Mouse (Mus musculus): Measurements from ENCODE around the gene Il13. TPM values are rescaled to one million over a fixed set of nuclear protein-coding genes. Genes with fewer than 3 reads are reported as not detected.
A peak's percentile ranks its signal among the peaks of the same experiment; 100 is the strongest.

Il13 gene
- polyA plus RNA-seq, 1 experiment from 2014 or later, result not detected

DNA sequence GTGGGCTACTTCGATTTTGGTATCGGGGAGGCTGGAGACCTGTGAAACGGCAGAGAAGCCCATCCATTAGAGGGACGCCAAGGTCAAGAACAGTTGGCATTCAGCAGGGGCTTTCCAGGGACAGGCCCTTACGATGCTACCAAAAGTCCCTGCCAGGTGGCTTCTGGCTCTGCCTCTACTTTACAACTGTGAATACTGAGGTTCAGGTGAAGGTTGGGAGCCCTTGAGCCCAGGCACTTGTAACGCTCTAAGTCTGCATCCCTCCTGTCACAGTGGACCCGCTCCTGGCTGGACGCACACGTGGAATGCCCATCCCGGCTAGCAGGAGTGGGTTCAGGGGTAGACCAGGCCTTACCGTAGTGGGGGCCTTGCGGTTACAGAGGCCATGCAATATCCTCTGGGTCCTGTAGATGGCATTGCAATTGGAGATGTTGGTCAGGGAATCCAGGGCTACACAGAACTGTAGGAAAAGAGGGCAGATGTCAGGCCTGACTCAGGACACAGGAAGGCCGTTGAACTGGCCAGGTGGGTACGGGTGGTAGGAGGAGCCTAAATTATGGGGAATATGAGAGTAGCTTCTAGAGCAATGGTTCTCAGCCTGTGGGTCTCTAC, 2.3 kb downstream of the Il13 start:
- POLR2A ChIA-PET, result no interaction called here

DNA sequence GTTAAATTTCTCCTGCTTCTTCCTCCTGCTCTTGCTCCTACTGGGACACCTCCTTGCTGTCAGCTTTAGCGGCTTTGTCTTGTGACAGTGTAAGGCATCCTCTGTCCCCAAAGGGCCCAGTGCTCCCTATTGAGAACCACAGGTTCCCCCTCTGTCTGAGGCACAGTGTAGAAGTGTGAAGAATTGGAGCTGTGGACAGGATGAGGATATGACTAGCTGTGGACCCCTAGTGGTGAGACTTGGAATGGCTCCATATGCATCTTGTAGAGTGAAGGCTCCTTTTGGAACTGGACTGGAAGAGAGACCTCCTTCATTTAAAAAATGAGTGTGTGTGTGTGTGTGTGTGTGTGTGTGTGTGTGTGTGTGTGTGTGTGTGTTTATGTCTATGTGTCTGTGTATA, 6.6 kb downstream of the Il13 start:
- H3K27me3 ChIP-seq, result no peaks in the 10 kb centered on the region
- CTCF ChIA-PET, result interaction anchor here (0.7 to 1.9 kb wide), 16 partner anchors 9 to 222 kb away, joined by 3 to 7 read pairs (median 4); partner anchors contain the start of gene Gm9837
- peak; percentile 15 for DNase-seq (ENCODE audit: low read depth, low spot score)
- peak; percentile 58 for ATAC-seq
- peak; percentile 88 for TF ChIP-seq CTCF (IDR thresholded peaks at IDR 0.05)
- POLR2A ChIA-PET, result interaction anchor here (0.6 to 1.2 kb wide), 2 partner anchors 8 to 20 kb away, joined by 4 to 5 read pairs; no protein-coding TSS in a partner anchor
- in situ Hi-C loops (cut with MboI; ENCODE audit: low pct_unique_long_range_greater_than_20kb), result loop anchor here (5.0 kb wide), 1 partner anchor 161 kb away; no protein-coding TSS in a partner anchor

More for the DNA sequence above, 2.3 kb downstream of the Il13 start:
- in situ Hi-C loops (cut with MboI; ENCODE audit: low pct_unique_long_range_greater_than_20kb), result no loop called here
- no peak for TF ChIP-seq CTCF (IDR thresholded peaks at IDR 0.05)
- DNase-seq (ENCODE audit: low read depth, low spot score) (no peak), ATAC-seq (peak; percentile 44)
- CTCF ChIA-PET, result no interaction called here
- H3K27me3 ChIP-seq, result peaks cover 4% of the 10 kb centered on the region

DNA sequence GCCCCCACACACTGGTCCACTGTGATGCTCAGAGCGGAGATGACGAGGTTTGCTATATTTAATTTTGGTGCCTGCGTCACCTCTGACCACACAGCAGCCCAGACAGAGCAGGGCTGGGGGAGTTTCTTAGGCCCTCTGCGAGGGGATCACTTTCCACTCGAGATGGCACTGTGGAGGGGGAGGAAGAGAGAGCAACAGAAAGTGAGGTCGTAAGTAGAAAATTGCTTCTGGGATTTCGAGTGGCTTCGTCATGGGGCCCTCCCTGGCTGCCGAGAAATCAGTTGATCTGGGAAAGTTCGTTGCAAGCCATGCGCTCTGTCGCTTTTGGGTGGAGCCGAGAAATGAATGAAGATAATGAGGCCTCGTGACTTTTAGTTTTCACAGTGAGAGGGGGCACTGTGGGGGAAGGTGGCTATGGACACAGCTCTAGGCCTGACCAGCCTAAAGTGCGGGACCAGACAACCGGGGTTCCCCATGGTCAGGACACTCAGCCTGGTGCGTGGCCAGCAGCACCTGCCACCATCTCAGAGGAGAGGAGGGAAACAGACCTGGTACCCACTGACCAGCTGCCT, 7.6 kb downstream of the Il13 start:
- no peak for TF ChIP-seq CTCF (IDR thresholded peaks at IDR 0.05)
- ATAC-seq, result no peak
- no peak for DNase-seq (ENCODE audit: low read depth, low spot score)
- CTCF ChIA-PET, result interaction anchor here (1.0 to 1.7 kb wide), 7 partner anchors 15 to 223 kb away, joined by 3 to 6 read pairs (median 4); no protein-coding TSS in a partner anchor
- POLR2A ChIA-PET, result no interaction called here
- in situ Hi-C loops (cut with MboI; ENCODE audit: low pct_unique_long_range_greater_than_20kb), result loop anchor here (5.0 kb wide), 1 partner anchor 160 kb away; no protein-coding TSS in a partner anchor
- no peaks in the 10 kb centered on the region for H3K27me3 ChIP-seq

DNA sequence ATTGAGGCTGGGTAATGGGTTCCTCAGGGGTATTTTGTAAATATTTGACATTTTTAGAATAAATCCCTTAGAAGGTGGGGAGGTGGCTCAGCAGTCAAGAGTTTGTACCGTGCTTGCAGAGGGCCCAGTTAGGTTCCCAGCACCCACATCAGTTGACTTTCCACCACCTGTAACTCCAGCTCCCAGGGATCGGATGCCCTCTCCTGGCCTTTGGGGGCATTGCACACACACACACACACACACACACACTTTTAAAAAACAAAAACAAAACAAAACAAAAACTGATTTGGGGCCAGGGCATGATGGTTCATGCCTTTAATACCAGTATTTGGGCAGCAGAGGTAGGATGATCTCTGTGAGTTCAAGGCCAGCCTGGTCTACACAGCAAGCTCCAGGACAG, 10.4 kb downstream of the Il13 start:
- no peaks in the 10 kb centered on the region for H3K27me3 ChIP-seq
- DNase-seq (ENCODE audit: low read depth, low spot score) (no peak), ATAC-seq (no peak)
- ChIA-PET POLR2A (interaction anchor here (0.6 kb wide), 1 partner anchor 162 kb away, joined by 3 read pairs; no protein-coding TSS in a partner anchor), CTCF (no interaction called here)
- no peak for TF ChIP-seq CTCF (IDR thresholded peaks at IDR 0.05)
- in situ Hi-C loops (cut with MboI; ENCODE audit: low pct_unique_long_range_greater_than_20kb), result no loop called here

DNA sequence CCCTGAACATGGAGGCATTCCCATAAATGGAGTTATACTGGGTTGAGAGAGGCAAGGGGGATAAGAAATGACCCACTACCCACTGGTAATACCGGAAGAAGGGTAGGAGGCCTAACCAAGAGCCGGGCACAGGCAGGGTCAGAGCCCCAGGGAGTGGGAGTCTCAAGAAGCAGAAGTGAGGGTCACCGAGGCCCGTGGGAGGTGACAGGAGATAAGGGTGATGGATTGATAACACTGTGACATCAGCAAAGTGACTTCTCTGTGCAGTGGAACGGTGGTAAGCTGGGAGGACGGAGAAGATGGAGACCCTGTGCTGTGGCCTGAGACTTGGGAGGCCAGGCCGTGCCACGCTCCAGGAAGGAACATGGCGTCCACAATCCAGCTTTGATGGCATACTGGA, 10.9 kb downstream of the Il13 start:
- DNase-seq (ENCODE audit: low read depth, low spot score), result no peak
- CTCF ChIA-PET, result no interaction called here
- no peaks in the 10 kb centered on the region for H3K27me3 ChIP-seq
- ATAC-seq, result no peak
- in situ Hi-C loops (cut with MboI; ENCODE audit: low pct_unique_long_range_greater_than_20kb), result no loop called here
- no peak for TF ChIP-seq CTCF (IDR thresholded peaks at IDR 0.05)
- POLR2A ChIA-PET, result no interaction called here

DNA sequence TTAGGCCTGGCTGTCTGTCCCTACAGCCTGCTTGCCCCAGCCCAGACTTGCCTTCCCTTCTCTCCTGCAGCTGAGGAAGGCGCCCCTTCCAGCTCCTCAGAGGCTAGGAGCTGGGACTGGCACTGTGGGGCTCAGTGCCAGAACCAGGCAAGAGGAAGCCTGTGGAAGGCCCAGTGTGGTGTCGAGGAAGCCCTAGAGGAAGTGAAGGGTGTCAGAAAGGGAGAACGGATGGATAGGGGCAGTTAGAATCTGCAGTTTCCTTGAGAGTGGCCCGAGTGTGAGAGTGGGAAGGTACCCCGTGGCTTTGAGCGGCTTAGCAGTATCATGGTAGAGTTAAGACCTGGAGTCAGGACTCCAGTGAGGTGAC, 12.1 kb downstream of the Il13 start:
- ATAC-seq, result no peak
- POLR2A ChIA-PET, result interaction anchor here (0.5 kb wide), 1 partner anchor 56 kb away, joined by 4 read pairs; the partner anchor contains the start of gene Kif3a
- CTCF ChIA-PET, result no interaction called here
- no peaks in the 10 kb centered on the region for H3K27me3 ChIP-seq
- no peak for DNase-seq (ENCODE audit: low read depth, low spot score)
- TF ChIP-seq CTCF (IDR thresholded peaks at IDR 0.05), result no peak
- in situ Hi-C loops (cut with MboI; ENCODE audit: low pct_unique_long_range_greater_than_20kb), result no loop called here

DNA sequence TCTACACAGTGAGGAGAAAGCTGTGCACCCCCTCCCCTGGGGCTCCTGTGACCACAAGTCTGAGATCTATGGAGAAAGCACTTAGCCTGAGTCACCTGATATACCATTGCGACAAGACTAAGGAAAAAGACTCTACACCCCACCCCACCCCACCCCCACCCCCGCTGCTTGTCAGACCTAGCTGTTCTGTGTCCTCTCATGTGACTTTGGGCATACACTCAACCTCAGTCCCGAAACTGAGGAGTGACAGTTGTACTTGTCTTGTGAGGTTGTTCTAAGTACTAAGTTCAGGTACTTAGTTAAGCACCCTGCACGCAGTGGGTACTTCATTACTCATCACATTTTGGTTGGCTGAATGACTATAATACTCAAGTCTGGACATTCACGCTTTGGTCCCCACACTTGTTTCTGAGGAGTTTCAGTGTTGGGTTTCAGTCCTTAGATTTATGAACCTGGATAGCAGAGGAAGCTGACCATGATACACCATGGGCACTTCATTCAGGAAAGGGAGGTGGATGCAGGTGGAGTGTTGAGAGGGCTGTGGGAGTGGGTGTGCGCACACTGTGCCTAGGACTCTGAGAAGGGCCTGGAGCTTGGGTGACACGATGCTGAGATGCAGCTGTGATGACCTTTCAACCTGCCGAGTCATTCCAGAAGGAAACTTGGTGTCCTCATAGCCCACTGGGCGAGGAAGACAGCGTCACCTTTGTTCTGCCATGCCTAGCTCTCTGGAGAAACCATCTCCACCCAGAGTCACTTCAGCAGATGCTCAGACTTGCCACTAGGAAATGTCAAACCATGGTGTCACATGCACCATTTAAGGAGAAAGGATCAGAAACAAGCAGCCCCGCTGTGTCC, 12.7 kb downstream of the Il13 start:
- in situ Hi-C loops (cut with MboI; ENCODE audit: low pct_unique_long_range_greater_than_20kb), result no loop called here
- H3K27me3 ChIP-seq, result no peaks in the 10 kb centered on the region
- CTCF ChIA-PET, result no interaction called here
- TF ChIP-seq CTCF (IDR thresholded peaks at IDR 0.05), result no peak
- DNase-seq (ENCODE audit: low read depth, low spot score) (no peak), ATAC-seq (no peak)
- POLR2A ChIA-PET, result interaction anchor here (0.5 kb wide), 1 partner anchor 55 kb away, joined by 4 read pairs; the partner anchor contains the start of gene Kif3a

DNA sequence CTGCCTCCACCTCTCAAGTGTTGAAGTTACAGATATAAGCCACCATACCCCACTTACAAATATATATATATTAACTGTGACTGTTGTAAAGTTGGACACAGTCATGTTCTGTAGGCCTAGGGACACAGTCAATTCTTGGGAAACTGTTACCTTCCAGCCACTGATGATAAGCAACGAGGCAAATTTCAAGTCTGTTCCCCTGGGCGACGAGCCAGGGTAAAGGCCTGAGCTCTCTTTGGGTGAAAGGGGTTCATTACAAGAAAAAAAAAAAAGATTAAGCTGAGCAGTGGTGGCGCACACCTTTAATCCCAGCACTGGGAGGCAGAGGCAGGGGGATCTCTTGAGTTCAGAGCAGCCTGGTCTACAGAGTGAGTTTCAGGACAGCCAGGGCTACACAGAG, 14.4 kb downstream of the Il13 start:
- no peaks in the 10 kb centered on the region for H3K27me3 ChIP-seq
- in situ Hi-C loops (cut with MboI; ENCODE audit: low pct_unique_long_range_greater_than_20kb), result no loop called here
- no peak for TF ChIP-seq CTCF (IDR thresholded peaks at IDR 0.05)
- ChIA-PET CTCF (interaction anchor here (1.0 kb wide), 1 partner anchor 9 kb away, joined by 3 read pairs; no protein-coding TSS in a partner anchor), POLR2A (no interaction called here)
- no peak for ATAC-seq
- no peak for DNase-seq (ENCODE audit: low read depth, low spot score)

DNA sequence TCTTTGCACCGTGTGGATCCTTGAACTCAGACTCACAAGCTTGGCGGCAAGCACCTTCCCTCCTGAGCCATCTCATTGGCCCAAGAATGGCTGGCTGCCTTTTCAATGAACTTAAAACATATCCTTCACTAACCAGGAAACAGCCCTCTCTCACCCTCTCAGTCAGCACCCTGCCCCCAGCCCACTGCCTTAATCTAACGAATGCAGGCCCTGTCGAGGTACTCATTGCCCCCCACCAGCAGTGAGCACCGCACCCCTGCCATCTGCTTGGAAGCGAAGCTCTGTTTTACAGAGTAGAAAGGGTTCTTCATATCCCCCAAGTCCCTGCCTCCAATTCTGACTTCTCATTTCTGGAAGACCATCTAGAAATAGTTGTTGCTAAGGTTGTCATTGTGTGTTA, 15.1 kb downstream of the Il13 start:
- no peaks in the 10 kb centered on the region for H3K27me3 ChIP-seq
- TF ChIP-seq CTCF (IDR thresholded peaks at IDR 0.05), result no peak
- CTCF ChIA-PET, result interaction anchor here (1.0 kb wide), 1 partner anchor 9 kb away, joined by 3 read pairs; no protein-coding TSS in a partner anchor
- in situ Hi-C loops (cut with MboI; ENCODE audit: low pct_unique_long_range_greater_than_20kb), result no loop called here
- POLR2A ChIA-PET, result no interaction called here
- ATAC-seq, result no peak
- DNase-seq (ENCODE audit: low read depth, low spot score), result no peak

DNA sequence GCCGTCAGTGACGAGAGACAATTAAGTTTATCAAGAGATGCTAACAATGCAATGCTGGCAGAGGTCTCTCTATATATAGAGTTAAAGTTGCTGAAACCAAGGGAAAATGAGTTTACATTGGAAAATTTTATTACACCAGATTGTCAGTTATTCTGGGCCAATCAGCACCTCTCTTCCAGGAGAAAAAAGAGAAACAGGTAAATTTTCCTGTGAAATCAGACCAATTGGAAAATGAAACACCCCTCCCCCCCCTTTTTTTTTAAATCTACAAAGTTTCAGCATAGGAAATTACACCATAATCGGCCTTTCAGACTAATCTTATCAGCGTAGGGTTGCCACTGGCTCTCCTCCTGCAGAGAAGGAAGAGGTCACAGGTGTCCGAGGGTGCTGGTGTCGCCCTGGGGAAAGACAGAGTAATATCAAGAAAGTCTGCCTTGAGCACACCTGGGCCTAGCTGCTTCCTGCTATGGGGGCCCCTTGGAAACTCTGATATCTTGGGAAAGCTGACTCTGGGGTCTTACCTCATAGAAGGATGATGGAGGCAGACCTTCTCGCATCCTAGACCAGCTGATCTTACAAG, 15.8 kb downstream of the Il13 start, which contains the start of gene Il4:
Gene Il4, minus strand, starts transcription at position 51 of the 580 bp plus-strand sequence.
- POLR2A ChIA-PET, result interaction anchor here (0.6 kb wide), 2 partner anchors 47 to 1130 kb away, joined by 4 read pairs; no protein-coding TSS in a partner anchor

More for the DNA sequence above, 15.8 kb downstream of the Il13 start, which contains the start of gene Il4:
- CTCF ChIA-PET, result interaction anchor here (1.0 kb wide), 1 partner anchor 36 kb away, joined by 3 read pairs; no protein-coding TSS in a partner anchor
- ATAC-seq (no peak), DNase-seq (ENCODE audit: low read depth, low spot score) (no peak)
- in situ Hi-C loops (cut with MboI; ENCODE audit: low pct_unique_long_range_greater_than_20kb), result no loop called here
- no peak for TF ChIP-seq CTCF (IDR thresholded peaks at IDR 0.05)
- H3K27me3 ChIP-seq, result no peaks in the 10 kb centered on the region

All from Patski (cell line).